In the genomic region with DNA sequence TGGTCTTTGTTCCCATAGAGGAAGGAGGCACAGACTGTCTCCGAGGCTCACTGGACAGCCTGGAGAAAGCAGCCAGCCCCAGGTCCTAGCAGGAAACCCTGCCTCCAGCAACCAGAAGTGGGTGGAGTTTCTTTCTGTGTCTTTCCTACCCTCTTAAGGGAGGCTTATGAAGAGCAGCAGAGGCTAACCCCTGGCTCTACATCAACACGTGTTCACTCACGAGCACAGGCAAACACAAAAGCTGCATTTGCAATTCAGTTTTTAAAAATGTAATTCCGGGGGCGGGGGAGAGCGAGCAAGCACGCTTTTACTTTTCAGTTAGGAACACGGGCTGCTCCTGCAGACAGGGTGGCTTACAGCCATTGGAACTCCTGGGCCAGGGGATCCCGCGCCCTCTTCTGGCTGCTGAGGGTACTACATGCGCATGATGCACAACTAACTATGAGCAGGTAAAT, we compare ENCODE assay signal across 8 mouse cellular contexts. TPM values are rescaled to one million over a fixed set of nuclear protein-coding genes. Genes with fewer than 3 reads are reported as not detected.
DNase-seq lines count a peak whose midpoint lies in the region; ATAC-seq and TF ChIP-seq lines count a peak whose summit lies in the region.

No protein-coding gene starts in this region.

- no peaks in the 10 kb centered on the region for H3K9me3 ChIP-seq in G1E (replicated peaks)
- no peaks in the 10 kb centered on the region for H3K9me3 ChIP-seq in hindbrain, embryonic 10.5 days
- H3K9me3 ChIP-seq in lung, embryonic 16.5 days (ENCODE audit: control insufficient read depth, low read length) = no peaks in the 10 kb centered on the region

- H3K4me3 ChIP-seq in G1E (ENCODE audit: low read depth, low read length) = peak overlapping the region; percentile 51
- peak overlapping the region; percentile 47 for H3K4me3 ChIP-seq in hindbrain, embryonic 10.5 days
- H3K4me3 ChIP-seq in lung, embryonic 16.5 days (ENCODE audit: low read length) = peak overlapping the region; percentile 43

- peaks cover 29% of the 10 kb centered on the region for H3K36me3 ChIP-seq in G1E (replicated peaks)
- peaks cover 3% of the 10 kb centered on the region; the same call in 1 of the 2 replicates for H3K36me3 ChIP-seq in hindbrain, embryonic 10.5 days
- H3K36me3 ChIP-seq in lung, embryonic 16.5 days (ENCODE audit: control insufficient read depth, insufficient read depth, low read length) = no peaks in the 10 kb centered on the region

- WGBS in hindbrain, embryonic 10.5 days = under 1% methylated on average over 11 of the region's 11 CpGs
- under 1% methylated on average over 11 of the region's 11 CpGs for WGBS in lung, embryonic 16.5 days

- H3K27ac ChIP-seq in hindbrain, embryonic 10.5 days = peak overlapping the region; percentile 76
- H3K27ac ChIP-seq in lung, embryonic 16.5 days (ENCODE audit: low read length) = peak overlapping the region; percentile 45

- H3K4me2 ChIP-seq in lung, embryonic 16.5 days (ENCODE audit: low read depth, low read length) = peak overlapping the region; percentile 51

- peaks cover 48% of the 10 kb centered on the region for H3K4me1 ChIP-seq in G1E (ENCODE audit: insufficient read depth, low read depth, low read length)
- H3K4me1 ChIP-seq in hindbrain, embryonic 10.5 days (replicated peaks) = peaks cover 30% of the 10 kb centered on the region
- peaks cover 16% of the 10 kb centered on the region for H3K4me1 ChIP-seq in lung, embryonic 16.5 days (replicated peaks; ENCODE audit: control insufficient read depth, insufficient read depth, low read length)

- TF ChIP-seq CTCF in G1E (IDR thresholded peaks at IDR 0.05; ENCODE audit: low read depth, low read length) = peak; percentile 98

- peak; percentile 71 for DNase-seq in G1E (ENCODE audit: low spot score)
- peak; percentile 96 to 98 for DNase-seq in cerebellum, postnatal 10 days
- DNase-seq in frontal cortex, adult 2 months (ENCODE audit: extremely low spot score in 1 of 2, low spot score in 1 of 2) = peak; percentile 86 to 95
- peak; percentile 90 for DNase-seq in hindbrain, embryonic 10.5 days (ENCODE audit: low spot score)
- DNase-seq in layer of hippocampus, adult 9-11 months = peak; percentile 87
- DNase-seq in ovary, postnatal 10 days (ENCODE audit: low spot score) = peak; percentile 92
- peak; percentile 90 for DNase-seq in thymus, postnatal 14 days

- 0 out of 2 replicates have a peak, but pooled peaks have one; percentile 28 for ATAC-seq in G1E (ENCODE audit: extremely low read depth, insufficient number of reproducible peaks, low FRiP score, poor library complexity, severe bottlenecking)
- ATAC-seq in lung, embryonic 16.5 days (ENCODE audit: low read depth) = peak; percentile 77

- peak overlapping the region; percentile 42; the same call in 1 of the 2 replicates for H3K9ac ChIP-seq in lung, embryonic 16.5 days (ENCODE audit: low read length)

- H3K27me3 ChIP-seq in G1E (ENCODE audit: insufficient read depth, low read length) = no peaks in the 10 kb centered on the region
- H3K27me3 ChIP-seq in hindbrain, embryonic 10.5 days (ENCODE audit: insufficient read depth, poor library complexity, severe bottlenecking) = peaks cover 2% of the 10 kb centered on the region; the same call in 1 of the 2 replicates
- H3K27me3 ChIP-seq in lung, embryonic 16.5 days (ENCODE audit: control insufficient read depth, insufficient read depth, low read depth, low read length) = no peaks in the 10 kb centered on the region

RNA-seq across cellular contexts. Expression of gene St6galnac6, which starts 3.1 kb away (rescaled TPM):
- total RNA-seq in G1E (2014; fragmentation: Nextera tagmentation) (18.3 and 20.2 TPM in 2 replicates), G1E (2017) (16.8 and 19.8 TPM in 2 replicates)
- polyA plus RNA-seq in G1E (2012) = 36.6 and 39.2 TPM in 2 replicates
- polyA plus RNA-seq in frontal cortex, adult 2 months (2012; rRNA removed) = 98.8 and 112 TPM in 2 replicates
- 12.7 and 14.1 TPM in 2 replicates for polyA plus RNA-seq in hindbrain, embryonic 10.5 days (2016; fragmentation: Nextera tagmentation; extraction: Ambion mirVana)
- polyA plus RNA-seq in lung, embryonic 16.5 days (2015; fragmentation: Nextera tagmentation; extraction: Ambion mirVana) = 25.4 and 26.3 TPM in 2 replicates

RNA-seq across cellular contexts. Expression of gene St6galnac4, which starts 15.7 kb away (rescaled TPM):
- total RNA-seq in G1E (2014; fragmentation: Nextera tagmentation) = 15.4 and 25.2 TPM in 2 replicates
- 6.7 and 8.1 TPM in 2 replicates for total RNA-seq in G1E (2017)
- polyA plus RNA-seq in G1E (2012) = 20.8 and 24.4 TPM in 2 replicates
- 32.4 and 34.4 TPM in 2 replicates for polyA plus RNA-seq in frontal cortex, adult 2 months (2012; rRNA removed)
- polyA plus RNA-seq in hindbrain, embryonic 10.5 days (2016; fragmentation: Nextera tagmentation; extraction: Ambion mirVana) = 19.8 and 21.0 TPM in 2 replicates
- 26.0 and 28.1 TPM in 2 replicates for polyA plus RNA-seq in lung, embryonic 16.5 days (2015; fragmentation: Nextera tagmentation; extraction: Ambion mirVana)

RNA-seq across cellular contexts. Expression of gene Ak1, which starts 18.9 kb away (rescaled TPM):
- not detected in 2 replicates for total RNA-seq in G1E (2014; fragmentation: Nextera tagmentation)
- total RNA-seq in G1E (2017) = 0.44 and 0.58 TPM in 2 replicates
- 0.42 and 0.56 TPM in 2 replicates for polyA plus RNA-seq in G1E (2012)
- polyA plus RNA-seq in frontal cortex, adult 2 months (2012; rRNA removed) = 151 and 154 TPM in 2 replicates
- polyA plus RNA-seq in hindbrain, embryonic 10.5 days (2016; fragmentation: Nextera tagmentation; extraction: Ambion mirVana) = 26.9 and 37.6 TPM in 2 replicates
- polyA plus RNA-seq in lung, embryonic 16.5 days (2015; fragmentation: Nextera tagmentation; extraction: Ambion mirVana) = 67.2 and 76.7 TPM in 2 replicates

RNA-seq across cellular contexts. Expression of gene 9430097D07Rik, which starts 27.1 kb away (rescaled TPM):
- total RNA-seq in G1E (2014; fragmentation: Nextera tagmentation) (not detected in 2 replicates), G1E (2017) (0.11 TPM in 1 of 2 replicates, not detected in the other)
- not detected in 2 replicates for polyA plus RNA-seq in G1E (2012)
- 0.38 and 0.46 TPM in 2 replicates for polyA plus RNA-seq in frontal cortex, adult 2 months (2012; rRNA removed)
- polyA plus RNA-seq in hindbrain, embryonic 10.5 days (2016; fragmentation: Nextera tagmentation; extraction: Ambion mirVana) = 0.11 and 0.39 TPM in 2 replicates
- not detected in 2 replicates for polyA plus RNA-seq in lung, embryonic 16.5 days (2015; fragmentation: Nextera tagmentation; extraction: Ambion mirVana)

RNA-seq across cellular contexts. Expression of gene Pip5kl1, which starts 28.0 kb away (rescaled TPM):
- total RNA-seq in G1E (2014; fragmentation: Nextera tagmentation) (1.0 TPM in 1 of 2 replicates, not detected in the other), G1E (2017) (0.71 and 1.0 TPM in 2 replicates)
- polyA plus RNA-seq in G1E (2012) = 0.11 and 0.13 TPM in 2 replicates
- polyA plus RNA-seq in frontal cortex, adult 2 months (2012; rRNA removed) = 22.7 and 23.6 TPM in 2 replicates
- 1.6 and 2.5 TPM in 2 replicates for polyA plus RNA-seq in hindbrain, embryonic 10.5 days (2016; fragmentation: Nextera tagmentation; extraction: Ambion mirVana)
- polyA plus RNA-seq in lung, embryonic 16.5 days (2015; fragmentation: Nextera tagmentation; extraction: Ambion mirVana) = 0.15 and 0.34 TPM in 2 replicates

Comparison
In these comparisons a context has a peak if more than half of its experiments do, and no peak if none do; other contexts are left out.
1. Peak in every context shown above with its lines: DNase-seq, ATAC-seq, H3K4me3 ChIP-seq and H3K27ac ChIP-seq.
2. RNA of gene Ak1, which starts 18.9 kb away (polyA plus RNA-seq): 151 to 154 TPM in frontal cortex, adult 2 months, 67.2 to 76.7 TPM in lung, embryonic 16.5 days and 26.9 to 37.6 TPM in hindbrain, embryonic 10.5 days; 0.42 to 0.56 TPM in G1E; every median in the first group is over 10 times any median in the second.